Mouse (Mus musculus): ENCODE data around the gene Usp15.

DNA sequence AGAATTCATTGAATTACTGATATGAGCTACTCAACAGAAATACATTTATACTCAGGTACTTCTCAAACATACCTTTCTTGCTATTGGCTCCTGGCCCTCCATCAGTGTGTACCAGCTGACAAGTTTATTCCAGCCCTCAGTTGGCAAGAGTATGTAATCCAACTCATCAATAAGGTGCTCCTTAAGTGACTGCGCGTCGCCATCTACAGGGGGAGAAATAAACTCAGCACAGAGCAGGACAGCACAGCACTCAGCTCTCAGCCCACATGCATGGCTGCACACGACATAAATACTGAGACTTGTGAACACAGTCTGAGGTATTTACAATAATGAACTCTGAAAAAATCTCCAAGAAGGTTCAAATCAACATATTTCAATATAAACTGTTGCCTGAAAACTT, 21.0 kb downstream of the Usp15 start:
- TF ChIP-seq CTCF (IDR thresholded peaks at IDR 0.05; ENCODE audit: borderline replicate concordance, control insufficient read depth, extremely low read depth, insufficient read depth, low read length, poor library complexity) (no peak), POLR2A (IDR thresholded peaks at IDR 0.05; ENCODE audit: control insufficient read depth, extremely low read depth, insufficient read depth, low read length, poor library complexity) (no peak)
